Mouse (Mus musculus) cortical plate, adult 2 months (tissue): ENCODE results near the gene Dst.

Experiments used
- CTCF ChIP-seq: fragments of 200-500 bp; IDR thresholded peaks from 2 replicates; pipeline ENCODE4 v1.5.1; 2011; ENCODE audit warnings: mild to moderate bottlenecking, control low read depth, low read length; ENCODE audit not compliant: insufficient read depth; ENCODE audit errors: extremely low read depth
- POLR2A ChIP-seq: fragments of 200-500 bp; IDR thresholded peaks from 2 replicates; pipeline ENCODE4 v1.6.1; 2011; ENCODE audit warnings: mild to moderate bottlenecking, low read length, control low read depth; ENCODE audit not compliant: insufficient read depth; ENCODE audit errors: extremely low read depth

- TF ChIP-seq CTCF = no peak
- no peak for TF ChIP-seq POLR2A
Measured at GRCm38 (mm10) chr1:34033052-34033451, 125.0 kb downstream of the Dst start.
